Mouse (Mus musculus) CH12.LX (cell line): ENCODE results near the gene Rlf. TPM values are rescaled to one million over a fixed set of nuclear protein-coding genes. Genes with fewer than 3 reads are reported as not detected.
A peak's percentile ranks its signal among the peaks of the same experiment; 100 is the strongest.

Experiments
- DNase-seq: peaks from one replicate; pipeline ENCODE4 v3.0.0-alpha.2; 2013; ENCODE audit errors: extremely low read depth
- H3K27ac ChIP-seq: 2 replicates; pipeline ENCODE4 v1.5.1; 2012; ENCODE audit warnings: low read depth, mild to moderate bottlenecking, control low read depth, moderate library complexity; ENCODE audit not compliant: insufficient read depth
- H3K27me3 ChIP-seq: replicated peaks from 2 replicates; pipeline ENCODE3; 2012; ENCODE audit warnings: inconsistent platforms
- H3K36me3 ChIP-seq, 2 experiments: replicated peaks in 1 of 2; 2 replicates each; pipeline versions ENCODE3 to v1.6.1; 2012; ENCODE audit warnings: inconsistent platforms in 1 of 2, low read length in 1 of 2, mild to moderate bottlenecking in 1 of 2, mixed read lengths in 1 of 2, moderate library complexity in 1 of 2; ENCODE audit not compliant: control insufficient read depth in 1 of 2, insufficient read depth in 1 of 2
- H3K4me1 ChIP-seq, 2 experiments: 2 replicates each; pipeline ENCODE4 v1.6.1; 2012; ENCODE audit warnings: inconsistent platforms in 1 of 2, moderate library complexity in 1 of 2; ENCODE audit not compliant: insufficient read depth in 2 of 2, control insufficient read depth in 1 of 2
- H3K4me2 ChIP-seq: 2 replicates; pipeline ENCODE4 v1.6.1; 2012; ENCODE audit warnings: low read depth, mild to moderate bottlenecking, control low read depth; ENCODE audit not compliant: poor library complexity, insufficient read depth, severe bottlenecking
- H3K4me3 ChIP-seq, 3 experiments: fragments of 150-350 bp in 1 of 3; sonication (generic) in 1 of 3; replicated peaks in 1 of 3; 2 replicates each; pipeline versions ENCODE3 to v1.5.1; 2011 to 2012; ENCODE audit warnings: low read depth in 2 of 3, low read length in 2 of 3, mild to moderate bottlenecking in 2 of 3, moderate library complexity in 2 of 3, control low read depth in 1 of 3, improper control_type of control experiment in 1 of 3, inconsistent platforms in 1 of 3, mixed read lengths in 1 of 3; ENCODE audit not compliant: poor library complexity in 1 of 3
- H3K79me2 ChIP-seq: replicated peaks from 2 replicates; pipeline ENCODE4 v1.6.1; 2012; ENCODE audit warnings: mild to moderate bottlenecking, moderate library complexity; ENCODE audit not compliant: control insufficient read depth, poor library complexity, insufficient read depth, severe bottlenecking; ENCODE audit errors: extremely low read depth
- H3K9ac ChIP-seq: 2 replicates; pipeline ENCODE4 v1.6.1; 2012; ENCODE audit warnings: low read depth, mild to moderate bottlenecking, control low read depth, moderate library complexity; ENCODE audit not compliant: insufficient read depth
- H3K9me3 ChIP-seq: replicated peaks from 2 replicates; pipeline ENCODE3; 2012; ENCODE audit warnings: low read length, inconsistent platforms, mixed read lengths
- BHLHE40 ChIP-seq: IDR thresholded peaks from 2 replicates; pipeline ENCODE4 v1.6.1; 2011; ENCODE audit warnings: mild to moderate bottlenecking, low read depth, low read length, improper control_type of control experiment
- CTCF ChIP-seq, 2 experiments: IDR thresholded peaks in 1 of 2; conservative IDR thresholded peaks in 1 of 2; 2 replicates each; pipeline ENCODE4 v1.5.1; 2011 to 2012; ENCODE audit warnings: low read depth in 2 of 2, low read length in 2 of 2, improper control_type of control experiment in 1 of 2, inconsistent platforms in 1 of 2, mild to moderate bottlenecking in 1 of 2, moderate library complexity in 1 of 2
- EP300 ChIP-seq: IDR thresholded peaks from 2 replicates; pipeline ENCODE4 v1.6.1; 2011; ENCODE audit warnings: low read length, improper control_type of control experiment
- ETS1 ChIP-seq: conservative IDR thresholded peaks from 2 replicates; pipeline ENCODE4 v1.6.1; 2012; ENCODE audit warnings: low read depth, mild to moderate bottlenecking, inconsistent platforms, low read length, improper control_type of control experiment, moderate library complexity
- HCFC1 ChIP-seq: IDR thresholded peaks from 2 replicates; pipeline ENCODE4 v1.6.1; 2012; ENCODE audit warnings: low read depth, mild to moderate bottlenecking, inconsistent platforms, low read length, improper control_type of control experiment
- KAT2A ChIP-seq: IDR thresholded peaks from 2 replicates; pipeline ENCODE4 v1.6.1; 2012; ENCODE audit warnings: low read length, improper control_type of control experiment, inconsistent platforms; ENCODE audit not compliant: insufficient replicate concordance
- MAX ChIP-seq: IDR thresholded peaks from 2 replicates; pipeline ENCODE4 v1.6.1; 2011; ENCODE audit warnings: low read length, improper control_type of control experiment
- NRF1 ChIP-seq: IDR thresholded peaks from 2 replicates; pipeline ENCODE4 v1.6.1; 2014; ENCODE audit warnings: low read depth, mild to moderate bottlenecking, inconsistent platforms, low read length, improper control_type of control experiment, moderate library complexity
- POLR2AphosphoS2 ChIP-seq: IDR thresholded peaks from 2 replicates; pipeline ENCODE4 v1.6.1; 2011; ENCODE audit warnings: low read depth, low read length, improper control_type of control experiment
- RAD21 ChIP-seq: IDR thresholded peaks from 2 replicates; pipeline ENCODE4 v1.6.1; 2011; ENCODE audit warnings: low read depth, mild to moderate bottlenecking, low read length, improper control_type of control experiment, moderate library complexity
- SMC3 ChIP-seq: IDR thresholded peaks from 2 replicates; pipeline ENCODE4 v1.6.1; 2011; ENCODE audit warnings: low read depth, low read length, improper control_type of control experiment
- TCF12 ChIP-seq: IDR thresholded peaks from 2 replicates; pipeline ENCODE4 v1.6.1; 2014; ENCODE audit warnings: low read depth, mild to moderate bottlenecking, inconsistent platforms, low read length, improper control_type of control experiment
- UBTF ChIP-seq: IDR thresholded peaks from 2 replicates; pipeline ENCODE4 v1.6.1; 2012; ENCODE audit warnings: low read depth, mild to moderate bottlenecking, inconsistent platforms, low read length, improper control_type of control experiment, moderate library complexity
- USF1 ChIP-seq: IDR thresholded peaks from 2 replicates; pipeline ENCODE4 v1.6.1; 2014; ENCODE audit warnings: low read depth, mild to moderate bottlenecking, inconsistent platforms, low read length, improper control_type of control experiment
- USF2 ChIP-seq: conservative IDR thresholded peaks from 2 replicates; pipeline ENCODE4 v1.6.1; 2011; ENCODE audit warnings: low read depth, low read length, improper control_type of control experiment
- ZC3H11A ChIP-seq: IDR thresholded peaks from 2 replicates; pipeline ENCODE4 v1.6.1; 2012; ENCODE audit warnings: low read depth, mild to moderate bottlenecking, inconsistent platforms, low read length, improper control_type of control experiment
- ZKSCAN1 ChIP-seq: IDR thresholded peaks from 2 replicates; pipeline ENCODE4 v1.6.1; 2012; ENCODE audit warnings: low read depth, inconsistent platforms, low read length, improper control_type of control experiment, borderline replicate concordance
- ZMIZ1 ChIP-seq: IDR thresholded peaks from 2 replicates; pipeline ENCODE4 v1.6.1; 2012; ENCODE audit warnings: low read depth, mild to moderate bottlenecking, inconsistent platforms, low read length, improper control_type of control experiment
- ZNF384 ChIP-seq: IDR thresholded peaks from 2 replicates; pipeline ENCODE4 v1.6.1; 2012; ENCODE audit warnings: low read depth, low read length, improper control_type of control experiment, inconsistent platforms
- dilution Hi-C: fragments of 300-500 bp; cut with MboI; formaldehyde crosslinking; loops from 2 replicates; pipeline ENCODE4 v1.14.3; 2020; ENCODE audit warnings: low sequenced_read_pairs; ENCODE audit not compliant: extremely low pct_unique_long_range_greater_than_20kb, extremely low pct_ligation_motif_present
- in situ Hi-C: fragments of 300-500 bp; cut with MboI; formaldehyde crosslinking; loops from 3 replicates; pipeline ENCODE4 v1.14.3; 2019; ENCODE audit warnings: low sequenced_read_pairs, low pct_ligation_motif_present, low pct_unique_long_range_greater_than_20kb, mixed read lengths
- polyA plus RNA-seq: library from polyadenylated mRNA; unstranded; fragments of >175 nt; gene quantifications from 2 replicates; pipeline ENCODE4 v1.2.1, GENCODE M21; 2012; ENCODE audit warnings: low read depth; ENCODE audit not compliant: insufficient read length
- total RNA-seq, 2 experiments: library from RNA; depleted of rRNA; stranded (reverse); fragments of 300-350 nt in 1 of 2; fragments of >200 nt in 1 of 2; gene quantifications; 2 replicates each; pipeline ENCODE4 v1.2.3; 2012 to 2014

The Rlf gene
- total and polyA plus RNA-seq, 3 experiments, result 9.4 to 25.5 (median 17.4) TPM

GRCm38 (mm10) chr4:121230943-121231614, 16.2 kb upstream of the Rlf start:
- H3K36me3 ChIP-seq, result no peaks in the 10 kb centered on the region
- TF ChIP-seq ZC3H11A (no peak), RAD21 (no peak), ZKSCAN1 (no peak), ZMIZ1 (no peak), BHLHE40 (no peak; the same call in 1 of the 2 replicates)
- dilution Hi-C loops, result no loop called here
- no peak overlapping the region for H3K9ac ChIP-seq
- H3K79me2 ChIP-seq, result no peaks in the 10 kb centered on the region
- peak overlapping the region; percentile 23; the same call in 1 of the 2 replicates for H3K4me2 ChIP-seq
- H3K4me1 ChIP-seq, result peaks cover 0 to 6% of the 10 kb centered on the region in 2 experiments; a peak in 2 of 4 replicates
- in situ Hi-C loops, result no loop called here
- peaks cover 47% of the 10 kb centered on the region for H3K27me3 ChIP-seq
- H3K4me3 ChIP-seq, result no peak overlapping the region
- H3K9me3 ChIP-seq, result peaks cover 2% of the 10 kb centered on the region
- no peak overlapping the region for H3K27ac ChIP-seq
- no peak for DNase-seq

GRCm38 (mm10) chr4:121227072-121227471, 12.2 kb upstream of the Rlf start:
- Histone ChIP-seq H3K4me1 (peaks cover 0 to 6% of the 10 kb centered on the region in 2 experiments; a peak in 2 of 4 replicates), H3K36me3 (no peaks in the 10 kb centered on the region), H3K9me3 (peaks cover 8% of the 10 kb centered on the region), H3K4me2 (no peak overlapping the region), H3K27me3 (peaks cover 28% of the 10 kb centered on the region), H3K9ac (no peak overlapping the region), H3K27ac (no peak overlapping the region), H3K79me2 (no peaks in the 10 kb centered on the region), H3K4me3 (no peak overlapping the region)
- no peak for DNase-seq
- dilution Hi-C loops (no loop called here), in situ Hi-C loops (loop anchor here (10.0 kb wide), 3 partner anchors 162 to 242 kb away; partner anchors contain the start of gene Col9a2)
- TF ChIP-seq USF1 (no peak), ZC3H11A (no peak), EP300 (no peak), NRF1 (no peak)

- dilution Hi-C loops (no loop called here), in situ Hi-C loops (loop anchor here (10.0 kb wide), 3 partner anchors 160 to 240 kb away; partner anchors contain the start of gene Col9a2)
- Histone ChIP-seq H3K4me1 (no peaks in the 10 kb centered on the region), H3K27ac (no peak overlapping the region), H3K9ac (no peak overlapping the region), H3K4me3 (no peak overlapping the region), H3K4me2 (no peak overlapping the region), H3K36me3 (no peaks in the 10 kb centered on the region), H3K27me3 (peaks cover 33% of the 10 kb centered on the region), H3K9me3 (peaks cover 8% of the 10 kb centered on the region), H3K79me2 (no peaks in the 10 kb centered on the region)
- DNase-seq, result no peak
- TF ChIP-seq TCF12 (no peak), USF2 (no peak), POLR2AphosphoS2 (no peak), SMC3 (peak; percentile 22; the same call in 1 of the 2 replicates), NRF1 (no peak), CTCF (conservative IDR thresholded peaks at IDR 0.05 in 1 of 2, IDR thresholded peaks at IDR 0.05 in 1 of 2; ENCODE audit: low read depth in 2 of 2, low read length in 2 of 2) (peak in 1 of 2 experiments; percentile 58; a peak in 2 of 4 replicates), HCFC1 (no peak), UBTF (no peak), ETS1 (no peak), KAT2A (no peak), ZNF384 (peak; percentile 69), ZKSCAN1 (peak; percentile 11; the same call in 1 of the 2 replicates), MAX (no peak), RAD21 (peak; percentile 50)
Measured at GRCm38 (mm10) chr4:121225177-121225576, 10.3 kb upstream of the Rlf start.
